ENCODE assay signal across 8 mouse cellular contexts in genomic region chr17:25823452-25823851, GRCm38 (mm10). TPM values are rescaled to one million over a fixed set of nuclear protein-coding genes. Genes with fewer than 3 reads are reported as not detected.
DNase-seq lines count a peak whose midpoint lies in the region; ATAC-seq and TF ChIP-seq lines count a peak whose summit lies in the region.

Gene Wdr24 (plus strand): TSS chr17:25823627.

- peak; percentile 81 for ATAC-seq in limb, embryonic 14.5 days (ENCODE audit: low FRiP score, low read depth)
- peak; percentile 73 for ATAC-seq in midbrain, embryonic 16.5 days
- peak; percentile 77; the same call in 1 of the 2 replicates for ATAC-seq in stomach, embryonic 14.5 days (ENCODE audit: insufficient number of reproducible peaks, insufficient read depth, low FRiP score, low read depth)

- peak within 1 kb of the TSS; percentile 38 for H3K9ac ChIP-seq in limb, embryonic 14.5 days (ENCODE audit: low read depth, low read length, severe bottlenecking)
- peak within 1 kb of the TSS; percentile 77 for H3K9ac ChIP-seq in midbrain, embryonic 16.5 days (ENCODE audit: low read depth, low read length)
- peak within 1 kb of the TSS; percentile 63 for H3K9ac ChIP-seq in stomach, embryonic 14.5 days (replicated peaks; ENCODE audit: low read depth, low read length)

- H3K4me3 ChIP-seq in limb, embryonic 14.5 days (replicated peaks; ENCODE audit: low read length), result peak within 1 kb of the TSS; percentile 47
- H3K4me3 ChIP-seq in midbrain, embryonic 16.5 days (ENCODE audit: low read depth, low read length), result peak within 1 kb of the TSS; percentile 58
- H3K4me3 ChIP-seq in stomach, embryonic 14.5 days (ENCODE audit: low read depth, low read length), result peak within 1 kb of the TSS; percentile 61

- no peak within 1 kb of the TSS for H3K27ac ChIP-seq in limb, embryonic 14.5 days (replicated peaks; ENCODE audit: low read depth, low read length)
- peak within 1 kb of the TSS; percentile 83 for H3K27ac ChIP-seq in midbrain, embryonic 16.5 days (ENCODE audit: low read length)
- H3K27ac ChIP-seq in stomach, embryonic 14.5 days (ENCODE audit: low read length), result no peak within 1 kb of the TSS

- peak; percentile 39; the same call in 1 of the 2 replicates for TF ChIP-seq POLR2A in limb, embryonic 14.5 days (IDR thresholded peaks at IDR 0.05; ENCODE audit: borderline replicate concordance, extremely low read depth, insufficient read depth, insufficient read length)

- peak within 1 kb of the TSS; percentile 71 for H3K4me2 ChIP-seq in limb, embryonic 14.5 days (replicated peaks; ENCODE audit: low read depth, low read length, severe bottlenecking)
- peak within 1 kb of the TSS; percentile 87 for H3K4me2 ChIP-seq in midbrain, embryonic 16.5 days (ENCODE audit: low read length)
- H3K4me2 ChIP-seq in stomach, embryonic 14.5 days (replicated peaks; ENCODE audit: low read depth, low read length), result peak within 1 kb of the TSS; percentile 87

- 0% methylated on average over 18 of the region's 18 CpGs for WGBS in limb, embryonic 14.5 days
- under 1% methylated on average over 18 of the region's 18 CpGs for WGBS in midbrain, embryonic 16.5 days
- WGBS in stomach, embryonic 14.5 days, result under 1% methylated on average over 18 of the region's 18 CpGs

- peak; percentile 94 for DNase-seq in A20 (ENCODE audit: low read depth, low spot score)
- DNase-seq in adrenal gland, adult 8-10 months, result peak; percentile 65
- peak; percentile 75 for DNase-seq in embryo, embryonic 11.5 days (ENCODE audit: low read depth, low spot score)
- peak; percentile 58 to 78 for DNase-seq in heart, adult 9 months (ENCODE audit: low spot score in 2 of 2)
- peak; percentile 86 for DNase-seq in kidney, adult 9 months
- peak; percentile 94 for DNase-seq in limb, embryonic 14.5 days (ENCODE audit: low spot score)

- H3K4me1 ChIP-seq in limb, embryonic 14.5 days (ENCODE audit: control insufficient read depth, insufficient read depth, low read length), result peaks cover 15% of the 10 kb centered on the region
- H3K4me1 ChIP-seq in midbrain, embryonic 16.5 days (ENCODE audit: control insufficient read depth, insufficient read depth, low read length), result peaks cover 29% of the 10 kb centered on the region
- H3K4me1 ChIP-seq in stomach, embryonic 14.5 days (ENCODE audit: control insufficient read depth, insufficient read depth, low read length), result peaks cover 16% of the 10 kb centered on the region

- H3K9me3 ChIP-seq in limb, embryonic 14.5 days (ENCODE audit: control insufficient read depth, low read length), result no peaks in the 10 kb centered on the region
- H3K9me3 ChIP-seq in midbrain, embryonic 16.5 days (replicated peaks; ENCODE audit: control insufficient read depth, low read length, poor library complexity, severe bottlenecking), result no peaks in the 10 kb centered on the region
- H3K9me3 ChIP-seq in stomach, embryonic 14.5 days (ENCODE audit: control insufficient read depth, low read depth, low read length), result no peaks in the 10 kb centered on the region

- peaks cover 20% of the 10 kb centered on the region for H3K36me3 ChIP-seq in limb, embryonic 14.5 days (ENCODE audit: control insufficient read depth, insufficient read depth, low read length)
- peaks cover 20% of the 10 kb centered on the region for H3K36me3 ChIP-seq in midbrain, embryonic 16.5 days (ENCODE audit: control insufficient read depth, insufficient read depth, low read length)
- H3K36me3 ChIP-seq in stomach, embryonic 14.5 days (ENCODE audit: control insufficient read depth, insufficient read depth, low read length), result peaks cover 16% of the 10 kb centered on the region; the same call in 1 of the 2 replicates

- H3K27me3 ChIP-seq in limb, embryonic 14.5 days (ENCODE audit: control insufficient read depth, insufficient read depth, low read length), result peaks cover 21% of the 10 kb centered on the region
- H3K27me3 ChIP-seq in midbrain, embryonic 16.5 days (ENCODE audit: control insufficient read depth, insufficient read depth, low read depth, low read length), result peaks cover 4% of the 10 kb centered on the region
- peaks cover 20% of the 10 kb centered on the region for H3K27me3 ChIP-seq in stomach, embryonic 14.5 days (ENCODE audit: control insufficient read depth, insufficient read depth, low read length)

RNA-seq across cellular contexts. Expression of gene Wdr24, which starts in this region (rescaled TPM):
- 10 to 100 TPM; 21.9 to 28.0 (median 24.5) TPM for total RNA-seq in adrenal gland, adult 8-10 months (2022)
- 45.1 and 56.1 TPM in 2 replicates for polyA plus RNA-seq in limb, embryonic 14.5 days (2012; rRNA removed)
- 26.0 and 27.7 TPM in 2 replicates for polyA plus RNA-seq in limb, embryonic 14.5 days (2014; fragmentation: Nextera tagmentation; extraction: Ambion mirVana)
- 32.7 and 33.5 TPM in 2 replicates for polyA plus RNA-seq in midbrain, embryonic 16.5 days (2015; fragmentation: Nextera tagmentation; extraction: Ambion mirVana)
- 25.3 and 28.3 TPM in 2 replicates for polyA plus RNA-seq in stomach, embryonic 14.5 days (2014; fragmentation: Nextera tagmentation; extraction: Ambion mirVana)
